Mouse (Mus musculus) mouse trophoblast stem cell (cell line): ENCODE measurements around the gene 4930404H24Rik.

Experiments used
- in situ Hi-C, 2 experiments: fragments of 300-500 bp; cut with MseI, MboI; formaldehyde crosslinking; loops; 2 replicates in 1 of 2; 3 replicates in 1 of 2; pipeline ENCODE4 v1.15.1; 2025

The 4930404H24Rik gene

DNA sequence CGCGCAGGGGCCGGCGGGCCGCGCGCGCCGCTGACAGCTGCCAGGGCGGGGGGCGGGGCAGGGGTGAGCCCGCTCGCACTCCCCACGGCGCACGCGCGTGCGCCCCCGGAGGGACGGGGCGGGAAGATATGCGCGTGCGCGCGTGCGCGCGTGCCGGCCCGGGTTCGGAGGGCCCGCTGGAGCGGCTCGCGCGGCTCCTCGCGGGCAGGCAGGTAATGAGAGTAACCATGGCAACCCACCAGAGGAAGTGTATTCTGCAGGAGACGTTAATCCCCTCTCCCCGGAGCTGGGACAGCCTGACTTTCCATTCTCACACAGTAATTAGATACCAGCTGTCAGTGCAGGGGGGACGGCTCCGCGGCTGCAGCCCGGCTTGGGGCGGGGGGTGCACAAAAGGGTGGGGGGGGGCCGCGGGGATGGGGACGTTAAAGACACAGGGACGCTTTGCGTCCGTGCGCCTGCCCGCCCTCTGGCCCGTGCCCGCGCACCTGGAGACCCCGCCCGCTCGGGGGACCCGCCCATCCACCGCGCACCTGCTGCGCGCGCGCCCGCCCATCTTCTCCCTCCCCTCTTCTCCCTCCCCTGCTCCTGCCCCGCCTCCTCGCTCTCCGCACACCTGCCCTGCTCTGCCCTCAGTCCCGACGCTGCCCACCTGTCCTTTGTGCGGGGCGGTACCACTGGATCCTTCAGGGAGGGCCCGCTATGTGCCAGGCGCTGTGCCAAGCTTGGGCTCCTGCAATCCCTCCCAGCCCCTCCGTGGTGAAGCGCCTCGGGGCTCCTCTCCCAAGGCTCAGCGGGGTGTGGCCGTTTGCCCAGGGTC lies at the start of gene 4930404H24Rik:
Gene 4930404H24Rik, plus strand, starts transcription at position 218 of the 820 bp plus-strand sequence.
- in situ Hi-C loops, result no loop called here

- in situ Hi-C loops, result no loop called here
These were observed 49.0 kb upstream of the 4930404H24Rik start for GRCm38 (mm10) chr2:153443434-153444240.

- in situ Hi-C loops, result no loop called here
These were observed 48.1 kb upstream of the 4930404H24Rik start for GRCm38 (mm10) chr2:153444254-153445136.

- in situ Hi-C loops, result no loop called here
These were observed 47.2 kb upstream of the 4930404H24Rik start for GRCm38 (mm10) chr2:153445137-153446016.

DNA sequence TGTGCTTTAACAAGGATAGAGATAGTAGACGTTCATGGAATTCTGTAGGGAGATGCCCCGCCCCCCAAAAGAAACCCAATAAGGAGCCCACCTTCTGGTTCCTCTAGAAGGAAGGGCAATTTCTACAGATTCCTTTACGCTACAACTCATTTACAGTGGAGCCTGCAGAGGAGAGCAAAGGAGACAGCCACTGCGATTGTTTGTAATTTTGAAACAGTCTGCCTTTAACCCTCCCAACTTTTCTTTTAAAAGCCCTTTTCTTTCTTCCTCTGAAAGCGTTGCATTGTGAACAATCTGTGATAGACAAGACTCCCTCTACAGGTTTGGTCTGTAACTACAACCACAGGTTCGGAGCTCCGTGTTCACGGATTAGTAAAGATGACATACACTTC lies 46.6 kb upstream of the 4930404H24Rik start:
- in situ Hi-C loops, result no loop called here

DNA sequence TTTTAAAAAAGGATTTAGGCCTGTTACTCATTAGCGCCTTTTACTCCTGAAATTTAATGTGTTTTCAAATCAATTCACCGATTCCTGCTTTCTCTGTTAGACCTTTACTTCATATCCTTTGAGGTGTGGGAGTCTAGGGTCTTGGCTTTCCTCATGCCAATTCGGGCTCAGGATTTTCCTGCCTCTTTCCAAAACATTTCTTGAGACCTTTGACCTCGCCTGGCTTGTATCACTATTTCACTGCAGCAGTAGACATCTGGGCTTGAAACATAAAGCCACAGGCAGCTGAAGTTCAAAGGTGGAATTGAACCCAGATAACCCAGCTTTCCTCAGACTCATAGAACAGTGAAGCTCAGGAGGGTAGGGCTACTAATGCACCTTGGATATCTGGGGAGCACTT lies 46.1 kb upstream of the 4930404H24Rik start:
- in situ Hi-C loops, result no loop called here

GRCm38 (mm10) chr2:153447719-153448118 lies 44.9 kb upstream of the 4930404H24Rik start:
- in situ Hi-C loops, result no loop called here

DNA sequence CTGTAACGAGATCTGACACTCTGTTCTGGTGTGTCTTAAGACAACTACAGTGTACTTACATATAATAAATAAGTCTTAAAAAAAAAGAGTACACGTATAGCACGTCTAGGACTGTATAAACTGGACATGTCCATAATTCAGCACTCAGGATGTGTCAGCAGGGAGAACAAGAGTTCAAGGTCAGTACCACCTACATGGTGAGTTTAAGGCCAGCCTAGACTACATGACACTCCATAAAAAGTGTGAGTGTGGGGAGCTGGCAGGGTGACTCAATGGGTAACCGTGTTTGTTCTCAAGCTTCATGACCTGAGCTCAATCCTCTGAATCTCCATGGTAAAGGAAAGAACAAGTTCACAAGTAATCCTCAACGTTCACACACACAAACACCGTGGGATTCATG lies 44.1 kb upstream of the 4930404H24Rik start:
- in situ Hi-C loops, result no loop called here

DNA sequence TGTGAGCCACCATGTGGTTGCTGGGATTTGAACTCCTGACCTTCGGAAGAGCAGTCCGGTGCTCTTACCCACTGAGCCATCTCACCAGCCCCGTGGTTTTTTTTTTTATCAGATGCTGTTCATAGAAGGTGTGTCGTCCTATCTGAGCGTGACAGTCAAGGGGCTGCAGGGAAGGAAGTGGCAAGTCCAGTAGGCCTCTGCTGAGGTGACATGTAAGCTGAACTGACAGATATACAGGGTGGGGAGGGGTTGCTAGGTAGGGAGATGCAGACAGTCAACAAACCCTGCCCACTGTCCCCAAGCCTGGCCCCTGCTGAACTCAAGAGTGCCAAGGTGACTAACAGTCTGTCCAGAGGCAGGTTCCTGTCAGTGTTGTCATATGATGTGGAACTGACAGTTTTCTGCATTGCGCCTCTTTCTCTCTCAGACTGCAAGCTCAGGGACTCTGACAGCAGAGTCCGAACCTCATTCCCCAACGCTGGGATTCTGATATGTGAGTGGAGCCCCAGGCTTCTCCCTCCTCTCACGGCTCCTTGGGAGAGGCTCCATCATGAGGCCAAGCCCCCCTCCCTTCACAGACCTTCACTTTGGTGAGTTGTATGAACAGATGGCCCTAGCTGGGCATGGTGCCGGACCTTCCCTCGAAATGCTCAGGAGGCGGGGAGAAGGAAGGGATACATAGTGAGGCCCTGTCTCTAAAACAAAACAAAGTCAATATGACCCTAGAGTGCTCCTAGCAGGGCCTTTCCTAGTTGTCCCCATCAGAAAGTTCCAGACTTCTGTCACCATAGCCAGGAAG lies 38.4 kb upstream of the 4930404H24Rik start:
- in situ Hi-C loops, result no loop called here

GRCm38 (mm10) chr2:153454841-153455506 lies 37.6 kb upstream of the 4930404H24Rik start:
- in situ Hi-C loops, result no loop called here

GRCm38 (mm10) chr2:153457467-153457866 lies 35.1 kb upstream of the 4930404H24Rik start:
- in situ Hi-C loops, result no loop called here

DNA sequence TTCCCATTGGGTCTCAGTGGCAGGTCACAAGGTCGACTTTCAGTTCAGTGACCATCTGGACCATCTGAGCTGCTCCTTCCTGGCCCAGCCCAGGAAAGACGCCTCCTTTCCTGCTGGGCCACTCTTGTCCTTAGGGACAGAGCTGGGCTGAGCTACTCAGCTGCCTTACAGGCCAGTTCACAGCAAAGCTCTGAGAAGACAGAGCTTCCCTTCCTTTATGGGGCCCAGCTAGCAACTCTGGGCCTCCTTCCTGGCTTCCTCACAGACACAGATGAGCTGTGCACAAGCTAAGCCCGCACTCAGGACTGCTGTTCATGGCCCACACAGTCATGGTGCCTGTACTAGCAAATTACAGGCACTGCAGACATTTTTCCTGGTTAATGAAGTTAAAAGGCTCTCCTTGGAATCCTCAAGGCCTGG lies 34.6 kb upstream of the 4930404H24Rik start:
- in situ Hi-C loops, result no loop called here

GRCm38 (mm10) chr2:153463257-153463656 lies 29.3 kb upstream of the 4930404H24Rik start:
- in situ Hi-C loops, result no loop called here

DNA sequence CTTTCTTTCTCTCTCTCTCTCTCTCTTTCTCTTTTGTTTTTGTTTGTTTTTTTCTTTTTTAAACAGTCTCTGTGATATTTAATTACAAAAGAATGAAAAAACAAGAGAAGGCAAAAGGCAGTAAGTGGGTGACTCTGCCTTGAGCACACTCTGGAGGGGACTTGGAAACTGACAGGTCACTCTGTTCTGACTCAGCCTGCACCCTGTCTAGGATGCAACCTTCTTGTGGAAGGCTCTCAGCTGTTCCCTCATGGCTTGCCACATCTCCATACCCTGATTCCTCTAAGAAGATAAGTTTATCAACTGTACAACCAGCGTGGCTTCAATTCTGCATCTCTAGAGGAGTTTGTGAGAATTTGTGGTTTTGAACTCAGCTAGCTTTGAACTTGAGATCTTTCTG lies 25.2 kb upstream of the 4930404H24Rik start:
- in situ Hi-C loops, result no loop called here

DNA sequence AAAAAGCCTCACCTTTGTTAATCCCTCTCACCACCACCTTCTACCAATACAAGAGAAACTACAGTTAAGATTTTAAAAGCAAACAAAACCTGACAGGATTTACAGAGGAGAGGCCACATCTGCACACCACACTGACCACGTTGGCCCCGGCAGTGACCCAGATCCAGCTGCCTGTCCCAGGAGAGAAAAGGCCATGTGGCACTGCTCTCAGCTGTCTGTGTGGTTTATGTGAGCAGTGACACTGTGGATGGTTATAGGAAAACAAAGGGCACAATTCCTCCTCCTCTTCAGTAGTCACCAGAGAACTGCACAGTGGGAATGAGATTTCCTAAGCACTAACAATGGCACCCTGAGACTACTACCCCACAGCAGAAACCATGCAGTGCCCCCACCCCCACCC lies 23.3 kb upstream of the 4930404H24Rik start:
- in situ Hi-C loops, result no loop called here

DNA sequence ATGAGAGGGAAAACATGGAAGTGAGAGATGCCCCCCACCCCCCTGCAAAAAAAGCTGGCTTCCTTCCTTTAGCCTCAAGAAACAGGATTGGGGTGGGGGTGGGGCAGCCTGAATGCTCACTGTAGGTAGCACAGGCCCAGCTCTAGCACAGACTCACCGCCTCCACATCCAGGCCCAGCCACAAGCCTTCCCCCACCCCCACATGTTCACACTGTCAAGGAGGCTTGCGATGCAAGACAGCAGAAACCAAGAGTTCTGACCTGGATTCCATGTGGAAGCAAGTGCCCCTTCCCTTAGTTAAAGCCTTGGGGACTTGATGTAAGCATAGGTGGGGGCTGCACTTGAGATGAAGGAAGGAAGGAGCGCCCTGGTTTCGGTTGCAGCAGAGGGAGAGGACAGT lies 22.8 kb upstream of the 4930404H24Rik start:
- in situ Hi-C loops, result no loop called here

- in situ Hi-C loops, result no loop called here
These were observed 21.6 kb upstream of the 4930404H24Rik start for GRCm38 (mm10) chr2:153470983-153471382.

- in situ Hi-C loops, result no loop called here
These were observed 17.2 kb upstream of the 4930404H24Rik start for GRCm38 (mm10) chr2:153475114-153476112.
